Mouse (Mus musculus): Measurements from ENCODE around the gene Rhebl1. TPM values are rescaled to one million over a fixed set of nuclear protein-coding genes. Genes with fewer than 3 reads are reported as not detected.

Rhebl1 gene
- total and polyA plus RNA-seq, 3 experiments = 11.1 to 25.1 (median 17.6) TPM

GRCm38 (mm10) chr15:98869342-98870178 lies 24.8 kb downstream of the Rhebl1 start (continued):
- TF ChIP-seq CHD1 (IDR thresholded peaks at IDR 0.05; ENCODE audit: low read depth, low read length) (no peak), RCOR1 (conservative IDR thresholded peaks at IDR 0.05; ENCODE audit: low read depth, low read length) (no peak), SMC3 (IDR thresholded peaks at IDR 0.05; ENCODE audit: low read depth, low read length) (no peak), MAFK (IDR thresholded peaks at IDR 0.05; ENCODE audit: insufficient replicate concordance, low read length) (no peak), CHD2 (IDR thresholded peaks at IDR 0.05; ENCODE audit: low read length) (0 out of 2 replicates have a peak, but pooled peaks have one; percentile 23), E2F4 (IDR thresholded peaks at IDR 0.05; ENCODE audit: insufficient replicate concordance, low read depth, low read length) (no peak), TCF12 (IDR thresholded peaks at IDR 0.05; ENCODE audit: low read depth, low read length) (no peak), JUN (IDR thresholded peaks at IDR 0.05; ENCODE audit: insufficient read depth, low read depth, low read length) (no peak), POLR2A (IDR thresholded peaks at IDR 0.05; ENCODE audit: low read depth, low read length) (no peak), NELFE (IDR thresholded peaks at IDR 0.05; ENCODE audit: low read depth, low read length) (no peak), MYC (IDR thresholded peaks at IDR 0.05; ENCODE audit: low read depth, low read length) (no peak), EP300 (IDR thresholded peaks at IDR 0.05; ENCODE audit: low read length) (no peak), USF2 (conservative IDR thresholded peaks at IDR 0.05; ENCODE audit: low read depth, low read length) (no peak), MAX (IDR thresholded peaks at IDR 0.05; ENCODE audit: low read length) (no peak), GABPA (IDR thresholded peaks at IDR 0.05; ENCODE audit: insufficient replicate concordance, low read depth, low read length) (no peak), KAT2A (IDR thresholded peaks at IDR 0.05; ENCODE audit: insufficient replicate concordance, low read length) (no peak), NRF1 (IDR thresholded peaks at IDR 0.05; ENCODE audit: low read depth, low read length) (no peak)

GRCm38 (mm10) chr15:98868346-98869063 lies 25.8 kb downstream of the Rhebl1 start:
- peak overlapping the region; percentile 71 to 94 (median 86) for H3K4me3 ChIP-seq (replicated peaks in 1 of 3; ENCODE audit: low read depth in 2 of 3, low read length in 2 of 3, poor library complexity in 1 of 3)
- peak overlapping the region; percentile 82 for H3K9ac ChIP-seq (ENCODE audit: insufficient read depth, low read depth)
- in situ Hi-C loops (cut with MboI; ENCODE audit: low pct_ligation_motif_present, low pct_unique_long_range_greater_than_20kb, low sequenced_read_pairs) (loop anchor here (5.0 kb wide), 1 partner anchor 36 kb away; the partner anchor contains the start of gene Prkag1), dilution Hi-C loops (cut with MboI; ENCODE audit: extremely low pct_ligation_motif_present, extremely low pct_unique_long_range_greater_than_20kb, low sequenced_read_pairs) (no loop called here)
- peaks cover 64% of the 10 kb centered on the region for H3K79me2 ChIP-seq (replicated peaks; ENCODE audit: control insufficient read depth, extremely low read depth, insufficient read depth, poor library complexity, severe bottlenecking)
- H3K27me3 ChIP-seq (replicated peaks) = no peaks in the 10 kb centered on the region
- DNase-seq (ENCODE audit: extremely low read depth) = no peak
- TF ChIP-seq USF1 (IDR thresholded peaks at IDR 0.05; ENCODE audit: low read depth, low read length) = no peak
- TF ChIP-seq POLR2AphosphoS2 (IDR thresholded peaks at IDR 0.05; ENCODE audit: low read depth, low read length) = no peak
- TF ChIP-seq KAT2A (IDR thresholded peaks at IDR 0.05; ENCODE audit: insufficient replicate concordance, low read length) = no peak
- no peak for TF ChIP-seq ZC3H11A (IDR thresholded peaks at IDR 0.05; ENCODE audit: low read depth, low read length)
- no peak for TF ChIP-seq ELF1 (IDR thresholded peaks at IDR 0.05; ENCODE audit: low read depth, low read length)
- no peak for TF ChIP-seq EP300 (IDR thresholded peaks at IDR 0.05; ENCODE audit: low read length)
- TF ChIP-seq E2F4 (IDR thresholded peaks at IDR 0.05; ENCODE audit: insufficient replicate concordance, low read depth, low read length) = no peak
- no peak for TF ChIP-seq PAX5 (IDR thresholded peaks at IDR 0.05; ENCODE audit: low read length)
- TF ChIP-seq NELFE (IDR thresholded peaks at IDR 0.05; ENCODE audit: low read depth, low read length) = no peak
- TF ChIP-seq ZMIZ1 (IDR thresholded peaks at IDR 0.05; ENCODE audit: low read depth, low read length) = no peak
- TF ChIP-seq USF2 (conservative IDR thresholded peaks at IDR 0.05; ENCODE audit: low read depth, low read length) = no peak
- TF ChIP-seq TBP (conservative IDR thresholded peaks at IDR 0.05; ENCODE audit: low read depth, low read length) = no peak
- TF ChIP-seq MAX (IDR thresholded peaks at IDR 0.05; ENCODE audit: low read length) = no peak
- TF ChIP-seq MAFK (IDR thresholded peaks at IDR 0.05; ENCODE audit: insufficient replicate concordance, low read length) = no peak
- no peaks in the 10 kb centered on the region for H3K9me3 ChIP-seq (replicated peaks; ENCODE audit: low read length)
- H3K4me2 ChIP-seq (ENCODE audit: insufficient read depth, low read depth, poor library complexity, severe bottlenecking) = peak overlapping the region; percentile 97
- H3K36me3 ChIP-seq (replicated peaks in 1 of 2; ENCODE audit: control insufficient read depth in 1 of 2, insufficient read depth in 1 of 2, low read length in 1 of 2) = peaks cover 32 to 40% of the 10 kb centered on the region in 2 experiments
- 0 out of 2 replicates have a peak overlapping the region, but pooled peaks have one; percentile 5 for H3K27ac ChIP-seq (ENCODE audit: insufficient read depth, low read depth)
- peaks cover 6 to 36% of the 10 kb centered on the region in 2 experiments; a peak in 2 of 4 replicates for H3K4me1 ChIP-seq (ENCODE audit: control insufficient read depth in 1 of 2, insufficient read depth in 2 of 2)
